Mouse (Mus musculus) stomach, embryonic 16.5 days (tissue): ENCODE measurements at regions not wholly inside any gene's neighbourhood (a gene's known extent, or its start where the extent isn't known, plus 50 kb on each side); places are given as distances from the start of the nearest gene placed in this dataset.
A peak's percentile ranks its signal among the peaks of the same experiment; 100 is the strongest.

Experiments
- ATAC-seq: fragments of 200-750 bp; cut with Nextera tagmentation; 2 replicates; pipeline ENCODE4 v1.8.0; 2017; ENCODE audit warnings: moderate number of reproducible peaks, moderate TSS enrichment; ENCODE audit not compliant: insufficient read depth, low FRiP score
- H3K27ac ChIP-seq: fragments of 300-500 bp; sonication (generic); 2 replicates; pipeline ENCODE4 v1.5.1; 2014; ENCODE audit warnings: low read length
- H3K27me3 ChIP-seq: fragments of 300-500 bp; sonication (generic); 2 replicates; pipeline ENCODE4 v1.6.1; 2014; ENCODE audit warnings: low read length, control low read depth, mixed read lengths; ENCODE audit not compliant: control insufficient read depth, insufficient read depth
- H3K36me3 ChIP-seq: fragments of 300-500 bp; sonication (generic); 2 replicates; pipeline ENCODE4 v1.6.1; 2014; ENCODE audit warnings: low read length; ENCODE audit not compliant: control insufficient read depth, insufficient read depth
- H3K4me1 ChIP-seq: fragments of 300-500 bp; sonication (generic); 2 replicates; pipeline ENCODE4 v1.6.1; 2014; ENCODE audit warnings: low read length, control low read depth, mixed read lengths; ENCODE audit not compliant: control insufficient read depth, insufficient read depth
- H3K4me2 ChIP-seq: fragments of 300-500 bp; sonication (generic); 2 replicates; pipeline ENCODE4 v1.6.1; 2014; ENCODE audit warnings: low read depth, low read length, mixed read lengths
- H3K4me3 ChIP-seq: fragments of 300-500 bp; sonication (generic); replicated peaks from 2 replicates; pipeline ENCODE4 v1.5.1; 2014; ENCODE audit warnings: mild to moderate bottlenecking, low read length
- H3K9ac ChIP-seq: fragments of 300-500 bp; sonication (generic); 2 replicates; pipeline ENCODE4 v1.6.1; 2014; ENCODE audit warnings: low read length
- H3K9me3 ChIP-seq: fragments of 300-500 bp; sonication (generic); replicated peaks from 2 replicates; pipeline ENCODE4 v1.6.1; 2016; ENCODE audit warnings: low read length, control low read depth; ENCODE audit not compliant: control insufficient read depth
- WGBS: fragments of 180-500 bp; shearing (Covaris S2); extraction: QIAGEN DNeasy Blood & Tissue Kit; methylation state at CpG from one replicate; pipeline ENCODE4 v1.1.7; 2014; 5-methylcytosine and 5-hydroxymethylcytosine counted together

- Histone ChIP-seq H3K4me2 (no peak overlapping the region), H3K4me3 (no peak overlapping the region), H3K9me3 (no peaks in the 10 kb centered on the region), H3K27ac (no peak overlapping the region), H3K27me3 (no peaks in the 10 kb centered on the region), H3K4me1 (no peaks in the 10 kb centered on the region), H3K9ac (no peak overlapping the region), H3K36me3 (no peaks in the 10 kb centered on the region)
- ATAC-seq, result peak; percentile 53
- WGBS, result 59% methylated on average over 10 of the region's 10 CpGs
Measured at GRCm38 (mm10) chr6:84409863-84410513, 183.7 kb downstream of the Cyp26b1 start.

- H3K9ac ChIP-seq, result no peak overlapping the region
- WGBS, result 76% methylated on average over 5 of the region's 5 CpGs
- H3K27me3 ChIP-seq, result no peaks in the 10 kb centered on the region
Measured at GRCm38 (mm10) chr6:84408513-84408912, 185.2 kb downstream of the Cyp26b1 start.

GRCm38 (mm10) chr6:84407773-84408172, 185.9 kb downstream of the Cyp26b1 start:
- Histone ChIP-seq H3K27me3 (no peaks in the 10 kb centered on the region), H3K27ac (no peak overlapping the region), H3K9ac (no peak overlapping the region), H3K9me3 (no peaks in the 10 kb centered on the region), H3K4me3 (no peak overlapping the region), H3K4me1 (no peaks in the 10 kb centered on the region), H3K36me3 (no peaks in the 10 kb centered on the region), H3K4me2 (no peak overlapping the region)
- WGBS, result 10% methylated on average over 6 of the region's 6 CpGs
- ATAC-seq, result 0 out of 2 replicates have a peak, but pooled peaks have one; percentile 21

More at GRCm38 (mm10) chr6:84408513-84408912, 185.2 kb downstream of the Cyp26b1 start:
- H3K9me3 ChIP-seq, result no peaks in the 10 kb centered on the region
- H3K4me1 ChIP-seq, result no peaks in the 10 kb centered on the region
- H3K36me3 ChIP-seq, result no peaks in the 10 kb centered on the region
- H3K4me2 ChIP-seq, result no peak overlapping the region
- no peak for ATAC-seq
- no peak overlapping the region for H3K4me3 ChIP-seq
- H3K27ac ChIP-seq, result no peak overlapping the region

DNA sequence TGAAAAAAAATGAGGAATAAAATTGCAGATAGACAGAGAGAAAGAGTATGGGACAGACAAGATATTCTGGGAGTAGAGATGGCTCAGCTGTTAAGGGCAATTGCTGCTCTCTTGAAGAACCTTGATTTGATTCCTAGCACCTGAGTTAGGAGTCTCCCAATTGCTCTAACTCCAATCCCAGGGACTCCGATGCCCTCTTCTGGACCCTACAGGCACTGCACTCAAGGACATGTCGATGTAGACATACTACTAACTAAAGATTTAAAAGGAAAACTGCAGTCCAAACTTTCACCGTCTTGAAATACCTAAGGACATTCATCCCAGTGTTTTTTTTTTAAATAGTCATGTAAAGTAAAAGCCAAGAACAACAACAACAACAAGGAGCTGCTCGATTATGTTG, 189.0 kb downstream of the Cyp26b1 start:
- no peak for ATAC-seq
- Histone ChIP-seq H3K4me3 (no peak overlapping the region), H3K27ac (no peak overlapping the region), H3K4me1 (no peaks in the 10 kb centered on the region), H3K9ac (no peak overlapping the region), H3K36me3 (no peaks in the 10 kb centered on the region), H3K4me2 (no peak overlapping the region), H3K9me3 (no peaks in the 10 kb centered on the region), H3K27me3 (no peaks in the 10 kb centered on the region)
- 62% methylated on average over 4 of the region's 4 CpGs for WGBS

- Histone ChIP-seq H3K27ac (no peak overlapping the region), H3K4me3 (no peak overlapping the region), H3K4me2 (no peak overlapping the region), H3K9ac (no peak overlapping the region), H3K36me3 (no peaks in the 10 kb centered on the region), H3K9me3 (no peaks in the 10 kb centered on the region), H3K27me3 (no peaks in the 10 kb centered on the region), H3K4me1 (no peaks in the 10 kb centered on the region)
- 66% methylated on average over 2 of the region's 2 CpGs for WGBS
- no peak for ATAC-seq
Measured at GRCm38 (mm10) chr6:84402431-84402830, 191.3 kb downstream of the Cyp26b1 start.

- H3K9ac ChIP-seq, result no peak overlapping the region
- ATAC-seq, result no peak
- no peak overlapping the region for H3K4me3 ChIP-seq
- 0 out of 2 replicates have a peak, but pooled peaks cover 4% of the 10 kb centered on the region for H3K4me1 ChIP-seq
- WGBS, result 54% methylated on average over 6 of the region's 6 CpGs
- H3K36me3 ChIP-seq, result no peaks in the 10 kb centered on the region
- no peaks in the 10 kb centered on the region for H3K9me3 ChIP-seq
- H3K4me2 ChIP-seq, result no peak overlapping the region
- no peak overlapping the region for H3K27ac ChIP-seq
- H3K27me3 ChIP-seq, result no peaks in the 10 kb centered on the region
Measured at GRCm38 (mm10) chr6:84394496-84395090, 199.1 kb downstream of the Cyp26b1 start.

DNA sequence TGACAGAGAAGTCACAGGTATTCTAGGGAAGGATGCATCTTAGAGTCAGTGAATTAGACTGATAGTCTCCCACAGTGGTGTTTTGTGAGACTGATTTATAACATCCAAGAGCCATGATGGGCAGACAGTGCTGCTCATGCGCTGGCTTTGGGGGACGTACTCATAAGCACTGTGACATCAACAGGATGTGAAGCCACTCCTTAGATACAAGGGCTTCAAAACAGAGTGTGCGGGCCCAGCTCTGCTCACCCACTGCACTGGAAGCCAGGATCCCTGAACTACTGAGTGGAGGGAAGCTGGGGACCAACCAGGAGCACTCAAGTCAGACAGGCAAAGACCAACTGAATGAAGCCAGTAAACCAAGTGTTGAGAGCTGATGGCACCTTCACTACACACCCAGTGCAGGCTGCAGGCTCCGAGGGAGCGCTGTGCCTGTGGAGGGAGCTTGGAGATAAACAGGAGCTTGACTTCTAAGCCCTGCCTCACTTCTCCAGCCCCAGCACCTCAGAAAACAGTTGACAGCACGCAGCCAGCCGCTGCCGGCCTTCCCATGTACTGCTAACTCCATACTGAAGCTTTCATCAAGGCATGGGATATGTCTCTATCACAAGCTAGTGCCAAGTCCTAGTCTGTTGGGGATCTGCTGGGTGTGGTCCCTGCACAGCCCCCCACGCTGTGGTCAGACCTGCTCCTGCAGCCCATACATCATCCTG, 200.0 kb downstream of the Cyp26b1 start:
- Histone ChIP-seq H3K4me1 (0 out of 2 replicates have a peak, but pooled peaks cover 4% of the 10 kb centered on the region), H3K27ac (no peak overlapping the region), H3K4me3 (no peak overlapping the region), H3K4me2 (no peak overlapping the region), H3K36me3 (no peaks in the 10 kb centered on the region), H3K27me3 (no peaks in the 10 kb centered on the region), H3K9ac (no peak overlapping the region), H3K9me3 (no peaks in the 10 kb centered on the region)
- WGBS, result 56% methylated on average over 9 of the region's 9 CpGs
- no peak for ATAC-seq

DNA sequence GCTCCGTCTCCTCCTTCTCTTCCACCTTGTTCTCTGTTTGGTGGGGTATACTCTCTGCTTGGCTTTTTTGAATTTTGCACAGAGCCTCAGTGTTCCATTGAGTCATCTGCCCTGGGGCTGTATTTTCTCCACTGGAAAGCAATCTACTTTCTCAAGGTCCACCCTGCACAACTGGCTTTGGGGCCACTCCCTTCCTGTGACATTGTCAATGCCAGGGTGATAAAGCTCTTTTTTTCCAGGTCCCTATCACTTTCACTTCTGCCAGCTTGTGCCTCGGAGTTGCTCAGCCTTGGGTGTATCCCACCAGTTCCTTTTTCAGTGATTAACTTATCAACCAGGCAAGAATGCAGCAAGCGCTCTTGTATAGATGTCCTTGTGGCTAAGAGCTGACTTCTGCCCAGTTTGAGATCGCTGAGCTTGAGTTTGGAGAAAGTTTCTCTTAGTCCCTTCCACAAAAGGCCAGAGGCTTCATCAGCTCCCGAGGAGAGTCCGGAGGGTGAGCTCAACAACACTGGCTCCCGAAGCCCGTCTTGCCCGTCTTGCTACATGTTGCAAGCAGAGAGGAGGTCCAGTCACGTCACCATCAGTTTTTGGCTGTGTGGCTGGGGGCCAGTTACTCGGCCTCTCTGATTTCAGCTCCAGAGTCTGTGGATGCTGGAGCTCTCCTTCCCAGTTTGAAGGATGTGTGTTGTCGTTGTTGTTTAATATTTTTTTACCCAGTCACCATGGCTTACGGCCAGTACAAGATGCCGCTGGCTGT, 200.8 kb downstream of the Cyp26b1 start:
- no peak overlapping the region for H3K9ac ChIP-seq
- H3K9me3 ChIP-seq, result no peaks in the 10 kb centered on the region
- H3K4me1 ChIP-seq, result 0 out of 2 replicates have a peak, but pooled peaks cover 4% of the 10 kb centered on the region

More for the DNA sequence above, 200.8 kb downstream of the Cyp26b1 start:
- 84% methylated on average over 14 of the region's 14 CpGs for WGBS
- no peak for ATAC-seq
- Histone ChIP-seq H3K27me3 (no peaks in the 10 kb centered on the region), H3K4me3 (no peak overlapping the region), H3K27ac (no peak overlapping the region), H3K36me3 (no peaks in the 10 kb centered on the region), H3K4me2 (no peak overlapping the region)
